Mouse (Mus musculus) kidney, adult 11 months (tissue): ENCODE results near the gene Lmo7.

Experiments
- DNase-seq: peaks from one replicate; pipeline ENCODE4 v3.0.0; 2022

Gene Lmo7

GRCm38 (mm10) chr14:101951107-101951506 lies 221.3 kb downstream of the Lmo7 start:
- DNase-seq: peak; percentile 77

GRCm38 (mm10) chr14:101953793-101954468 lies 224.2 kb downstream of the Lmo7 start:
- no peak for DNase-seq

GRCm38 (mm10) chr14:101964381-101964780 lies 234.6 kb downstream of the Lmo7 start:
- DNase-seq: no peak

DNA sequence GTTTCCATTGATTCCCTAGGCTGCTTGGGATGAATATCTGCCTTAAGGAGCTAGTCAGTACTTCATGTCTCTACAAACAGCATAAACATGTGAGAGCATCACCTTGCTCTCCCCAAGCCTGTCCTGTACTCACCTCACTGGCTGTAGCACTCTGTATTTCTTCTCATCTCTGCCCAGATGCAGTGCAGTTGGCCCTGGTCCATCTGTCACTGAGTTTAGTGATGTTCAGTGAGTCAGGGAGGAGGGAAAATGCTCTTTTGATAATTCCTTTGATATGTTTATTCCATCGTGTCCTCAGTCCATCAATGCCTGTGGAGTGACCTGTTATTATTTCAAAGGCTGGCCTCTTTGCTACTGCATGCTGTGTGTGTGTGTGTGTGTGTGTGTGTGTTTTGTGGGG lies 235.2 kb downstream of the Lmo7 start:
- no peak for DNase-seq

DNA sequence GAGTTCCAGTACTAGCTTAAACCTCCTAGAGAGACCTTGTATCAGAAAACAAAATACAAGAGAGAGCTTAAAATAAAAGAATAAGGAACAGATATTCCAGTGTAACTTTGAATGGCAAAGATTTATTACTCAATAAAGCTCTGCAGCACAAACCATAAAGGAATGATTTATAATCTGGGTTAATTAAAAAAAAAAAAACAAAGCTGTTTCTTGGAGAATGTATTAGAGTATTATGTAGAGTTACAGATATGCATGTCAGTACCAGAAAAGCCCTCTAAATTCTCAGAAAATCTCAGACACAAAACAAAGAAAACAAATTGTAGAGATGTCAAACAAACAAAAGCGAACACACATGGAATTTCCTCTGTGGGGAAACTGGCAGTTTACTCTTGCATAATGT lies 243.0 kb downstream of the Lmo7 start:
- DNase-seq: no peak

DNA sequence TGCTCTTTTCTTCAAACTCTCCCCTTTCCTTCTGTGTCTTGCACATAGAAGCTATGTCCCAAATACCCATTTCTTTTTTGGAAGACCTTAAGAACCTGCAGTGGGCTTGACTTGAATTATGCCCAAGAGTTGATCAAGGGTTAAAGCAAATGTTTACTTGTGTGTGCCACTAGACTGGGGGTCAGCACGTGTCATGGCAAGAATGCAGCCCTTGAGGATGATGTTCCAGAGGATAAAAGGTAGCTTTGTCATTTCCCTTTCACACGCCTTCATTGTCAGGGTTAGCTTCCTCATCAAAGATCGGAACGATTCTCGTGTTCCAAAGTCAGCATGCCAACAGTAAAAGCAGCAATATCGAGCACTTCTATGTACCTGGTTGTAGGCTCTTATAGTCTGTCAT lies 243.4 kb downstream of the Lmo7 start:
- DNase-seq: no peak

DNA sequence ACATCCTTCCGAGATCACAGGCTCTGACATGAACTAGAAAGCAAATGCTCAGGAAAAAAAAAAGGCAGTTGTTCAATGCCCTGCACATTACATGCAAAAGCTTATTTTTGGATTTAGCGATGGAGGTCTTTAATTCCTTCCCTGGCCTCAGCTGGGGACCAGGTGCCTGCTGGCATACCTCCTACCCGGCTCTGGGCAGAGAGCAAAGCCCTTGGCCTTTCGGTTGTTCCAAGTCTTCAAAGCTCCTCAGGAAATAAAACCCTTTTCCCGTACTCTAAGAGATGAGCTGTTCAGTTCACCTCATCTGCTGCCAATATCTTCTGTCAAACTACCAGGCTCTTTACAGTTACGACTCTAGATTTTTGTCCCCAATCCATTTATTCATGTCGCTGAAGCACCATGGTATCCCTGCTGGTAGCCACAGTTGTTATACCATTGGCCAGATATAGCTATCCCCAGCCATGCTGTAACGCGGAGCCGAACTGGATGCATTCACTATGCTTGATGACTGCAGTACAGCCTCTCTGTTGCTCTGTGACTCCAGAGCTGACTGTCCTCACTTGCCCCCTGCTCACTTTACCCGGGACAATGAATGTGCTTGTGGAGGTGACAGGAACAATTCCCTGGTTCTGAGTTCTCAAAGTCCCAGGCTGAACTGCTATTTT lies 246.4 kb downstream of the Lmo7 start:
- DNase-seq: no peak
